In the genomic region with DNA sequence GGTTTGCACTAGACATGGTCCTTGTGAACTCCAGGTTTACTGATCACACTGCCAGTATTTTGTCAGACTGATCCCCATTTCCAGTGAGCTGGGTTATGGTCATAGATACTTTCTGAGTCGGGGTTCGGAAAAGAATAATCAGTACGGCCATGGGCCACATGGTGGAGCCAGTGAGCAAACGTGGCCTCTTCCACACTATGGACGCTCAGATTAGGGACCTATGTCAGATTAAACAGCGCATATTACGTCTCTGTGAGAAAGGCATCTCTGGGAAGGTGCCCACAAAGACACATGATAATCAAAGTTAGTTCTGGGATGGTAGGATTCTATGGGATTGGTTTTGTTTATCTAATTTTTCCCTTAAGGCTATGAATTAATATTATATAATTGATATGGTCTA, we compare ENCODE assay signal across 8 mouse cellular contexts. TPM values are rescaled to one million over a fixed set of nuclear protein-coding genes. Genes with fewer than 3 reads are reported as not detected.
DNase-seq lines count a peak whose midpoint lies in the region; ATAC-seq and TF ChIP-seq lines count a peak whose summit lies in the region.

No protein-coding gene starts in this region.

- WGBS in lung, adult 2 months, result 16% methylated on average over 7 of the region's 7 CpGs

- no peaks in the 10 kb centered on the region for H3K36me3 ChIP-seq in C2C12 (ENCODE audit: control insufficient read depth, insufficient read depth)

- H3ac ChIP-seq in C2C12 (ENCODE audit: control insufficient read depth, insufficient read length, low read depth), result no peak overlapping the region

- H3K79me2 ChIP-seq in C2C12 (ENCODE audit: control insufficient read depth, insufficient read depth), result no peaks in the 10 kb centered on the region

- H3K4me3 ChIP-seq in C2C12 (ENCODE audit: insufficient read depth, poor library complexity, severe bottlenecking), result no peak overlapping the region
- H3K4me3 ChIP-seq in lung, adult 2 months (replicated peaks; ENCODE audit: extremely low read depth, low read depth, low read length), result no peak overlapping the region

- TF ChIP-seq POLR2A in lung, adult 2 months (IDR thresholded peaks at IDR 0.05; ENCODE audit: borderline replicate concordance, extremely low read depth, low read depth, low read length), result no peak

- H3K27me3 ChIP-seq in C2C12 (ENCODE audit: control insufficient read depth, insufficient read depth, insufficient read length), result no peaks in the 10 kb centered on the region

- ATAC-seq in neutrophil, adult 5-6 weeks (ENCODE audit: extremely low read depth, insufficient number of reproducible peaks, low FRiP score, poor library complexity, severe bottlenecking), result peak; percentile 51

- TF ChIP-seq CTCF in C2C12 (IDR thresholded peaks at IDR 0.05; ENCODE audit: control insufficient read depth, insufficient read depth, insufficient read length), result peak; percentile 43
- peak; percentile 86 for TF ChIP-seq CTCF in lung, adult 2 months (IDR thresholded peaks at IDR 0.05; ENCODE audit: insufficient read depth, low read length)

- no peaks in the 10 kb centered on the region for H3K4me1 ChIP-seq in lung, adult 2 months (ENCODE audit: control insufficient read depth, insufficient read depth, low read length)

- peak; percentile 30 for DNase-seq in ES-CJ7 (ENCODE audit: low read depth, low spot score)
- DNase-seq in cerebellum, adult 9-11 months, result peak; percentile 56
- DNase-seq in forelimb bud, embryonic 11.5 days (ENCODE audit: low read depth, low spot score), result peak; percentile 55
- peak; percentile 73 for DNase-seq in kidney, postnatal 10 days
- DNase-seq in lung, adult 2 months, result peak; percentile 51
- DNase-seq in thymus, postnatal 36 days, result peak; percentile 62 to 66

- H3K79me3 ChIP-seq in C2C12 (ENCODE audit: low read depth), result no peaks in the 10 kb centered on the region

TF ChIP-seq in C2C12, 6 proteins besides CTCF, POLR2A, EP300 and RAD21:
- TF ChIP-seq CEBPB (IDR thresholded peaks at IDR 0.05; ENCODE audit: low read depth) (no peak), USF1 (IDR thresholded peaks at IDR 0.05; ENCODE audit: low read depth) (no peak), MYOD1 (IDR thresholded peaks at IDR 0.05; ENCODE audit: control insufficient read depth, insufficient read length, low read depth) (no peak), MYOG (IDR thresholded peaks at IDR 0.05; ENCODE audit: control insufficient read depth, extremely low read depth, insufficient read length) (no peak), MAX (IDR thresholded peaks at IDR 0.05) (no peak), FOSL1 (IDR thresholded peaks at IDR 0.05; ENCODE audit: insufficient read depth, low read length, poor library complexity, severe bottlenecking) (no peak)
TF ChIP-seq in C2C12: peak in this region for 0.

RNA-seq across cellular contexts. Expression of a gene that starts 33.7 kb away (rescaled TPM):
- polyA plus RNA-seq in C2C12 (2012; fragmentation: generic; extraction: Trizol), result 0.09 TPM
- polyA plus RNA-seq in lung, adult 2 months (2012; rRNA removed), result 2.6 TPM in 1 of 2 replicates, not detected in the other
- total RNA-seq in neutrophil, adult 5-6 weeks (2017), result 0.35 and 0.37 TPM in 2 replicates

RNA-seq across cellular contexts. Expression of a gene that starts 43.7 kb away (rescaled TPM):
- 0.77 TPM for polyA plus RNA-seq in C2C12 (2012; fragmentation: generic; extraction: Trizol)
- 5.5 and 9.3 TPM in 2 replicates for polyA plus RNA-seq in lung, adult 2 months (2012; rRNA removed)
- 113 and 121 TPM in 2 replicates for total RNA-seq in neutrophil, adult 5-6 weeks (2017)
